In the genomic region with DNA sequence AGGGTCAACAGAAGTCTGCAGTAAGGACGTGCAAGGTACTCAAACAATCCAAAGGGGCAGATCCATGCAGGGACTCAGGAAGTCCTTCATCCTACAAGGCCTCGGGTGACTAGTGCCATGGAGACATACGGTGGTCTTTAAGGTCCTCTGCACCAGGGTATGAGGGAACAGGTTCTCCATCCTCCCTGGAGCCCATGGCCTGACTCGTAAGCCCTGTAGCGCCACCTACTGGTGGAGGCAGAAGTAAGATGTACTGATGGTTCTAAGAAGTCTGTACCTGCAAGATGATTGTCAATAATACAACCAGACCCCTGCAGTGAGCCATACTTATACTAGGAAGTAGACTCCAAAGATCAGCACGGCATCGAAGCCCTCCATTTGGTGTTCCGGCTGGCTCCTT, we compare ENCODE assay signal across 8 mouse cellular contexts.
DNase-seq lines count a peak whose midpoint lies in the region; ATAC-seq and TF ChIP-seq lines count a peak whose summit lies in the region.

No protein-coding gene starts in this region.

- CTCF ChIA-PET in Patski (lab: Charles Lee), result interaction anchor here (0.7 to 3.4 kb wide), 5 partner anchors 17 to 457 kb away, joined by 3 to 19 read pairs (median 3); no protein-coding TSS in a partner anchor

- H3K27me3 ChIP-seq in Patski, result peaks cover 18% of the 10 kb centered on the region

- peak; percentile 78 for TF ChIP-seq CTCF in Patski (IDR thresholded peaks at IDR 0.05)

- DNase-seq in 416B (ENCODE audit: low read depth) (peak; percentile 68), Patski (ENCODE audit: low read depth, low spot score) (no peak)
- peak; percentile 92 for DNase-seq in cerebellum, adult 9-10 months
- DNase-seq in gastrocnemius, adult 8-10 months (ENCODE audit: low spot score in 2 of 2), result peak; percentile 30 to 68
- peak; percentile 73 to 89 for DNase-seq in layer of hippocampus, adult 8-10 months (ENCODE audit: low spot score in 2 of 2)
- peak; percentile 80 for DNase-seq in lung, postnatal 25 days (ENCODE audit: low spot score)
- DNase-seq in right cerebral cortex, postnatal 25 days, result peak; percentile 84
- DNase-seq in yolk sac, embryonic 10.5 days (ENCODE audit: low spot score), result peak; percentile 44

- in situ Hi-C loops in Patski (cut with MboI; ENCODE audit: low pct_unique_long_range_greater_than_20kb), result loop anchor here (5.0 kb wide), 2 partner anchors 177 to 462 kb away; no protein-coding TSS in a partner anchor

- ATAC-seq in Patski, result no peak

- POLR2A ChIA-PET in Patski (lab: Charles Lee), result no interaction called here
